In genomic region chr11:121260211-121260906, GRCm38 (mm10) we compare ENCODE assay signal across 7 mouse cellular contexts. TPM values are rescaled to one million over a fixed set of nuclear protein-coding genes. Genes with fewer than 3 reads are reported as not detected.
A peak's percentile ranks its signal among the peaks of the same experiment; 100 is the strongest.
DNase-seq lines count a peak whose midpoint lies in the region; ATAC-seq lines count a peak whose summit lies in the region.

No protein-coding gene starts in this region.

- peak overlapping the region; percentile 64 for H3K27ac ChIP-seq in liver, embryonic 11.5 days (ENCODE audit: low read depth, low read length)
- H3K27ac ChIP-seq in midbrain, embryonic 16.5 days (ENCODE audit: low read length): peak overlapping the region; percentile 98

- peaks cover 16% of the 10 kb centered on the region for H3K36me3 ChIP-seq in liver, embryonic 11.5 days (ENCODE audit: control insufficient read depth, insufficient read depth, low read length)
- peaks cover 5% of the 10 kb centered on the region for H3K36me3 ChIP-seq in midbrain, embryonic 16.5 days (ENCODE audit: control insufficient read depth, insufficient read depth, low read length)
- peaks cover 3% of the 10 kb centered on the region; the same call in 1 of the 2 replicates for H3K36me3 ChIP-seq in splenic B cell, adult 2 months (ENCODE audit: control insufficient read depth, insufficient read depth, low read length, poor library complexity, severe bottlenecking)

- H3K4me2 ChIP-seq in liver, embryonic 11.5 days: peak overlapping the region; percentile 89
- peak overlapping the region; percentile 99 for H3K4me2 ChIP-seq in midbrain, embryonic 16.5 days (ENCODE audit: low read length)

- H3K4me1 ChIP-seq in liver, embryonic 11.5 days (replicated peaks; ENCODE audit: control insufficient read depth, insufficient read depth, low read length): peaks cover 12% of the 10 kb centered on the region
- H3K4me1 ChIP-seq in midbrain, embryonic 16.5 days (ENCODE audit: control insufficient read depth, insufficient read depth, low read length): peaks cover 26% of the 10 kb centered on the region

- H3K4me3 ChIP-seq in liver, embryonic 11.5 days (ENCODE audit: low read depth, low read length): peak overlapping the region; percentile 99
- H3K4me3 ChIP-seq in midbrain, embryonic 16.5 days (ENCODE audit: low read depth, low read length): peak overlapping the region; percentile 99

- no peaks in the 10 kb centered on the region for H3K9me3 ChIP-seq in liver, embryonic 11.5 days (ENCODE audit: control insufficient read depth, low read length)
- H3K9me3 ChIP-seq in midbrain, embryonic 16.5 days (replicated peaks; ENCODE audit: control insufficient read depth, low read length, poor library complexity, severe bottlenecking): no peaks in the 10 kb centered on the region

- peak; percentile 11; the same call in 1 of the 2 replicates for ATAC-seq in liver, embryonic 11.5 days (replicated peaks; ENCODE audit: low FRiP score)
- peak; percentile 21 for ATAC-seq in midbrain, embryonic 16.5 days

- no peaks in the 10 kb centered on the region for H3K27me3 ChIP-seq in liver, embryonic 11.5 days (replicated peaks; ENCODE audit: control insufficient read depth, insufficient read depth, low read length)
- no peaks in the 10 kb centered on the region for H3K27me3 ChIP-seq in midbrain, embryonic 16.5 days (ENCODE audit: control insufficient read depth, insufficient read depth, low read depth, low read length)
- no peaks in the 10 kb centered on the region for H3K27me3 ChIP-seq in splenic B cell, adult 2 months (ENCODE audit: control insufficient read depth, insufficient read depth, low read length, poor library complexity, severe bottlenecking)

- peak overlapping the region; percentile 93 for H3K9ac ChIP-seq in liver, embryonic 11.5 days (ENCODE audit: low read depth, low read length)
- H3K9ac ChIP-seq in midbrain, embryonic 16.5 days (ENCODE audit: low read depth, low read length): peak overlapping the region; percentile 99

- WGBS in liver, embryonic 11.5 days: under 1% methylated on average over 53 of the region's 60 CpGs
- under 1% methylated on average over 48 of the region's 60 CpGs for WGBS in midbrain, embryonic 16.5 days

- DNase-seq in T-cell, adult 2 months (ENCODE audit: low spot score): peak; percentile 32
- peak; percentile 59 to 63 for DNase-seq in cerebellum, postnatal 10 days
- DNase-seq in gastrocnemius, adult 18-20 months (ENCODE audit: low spot score): peak; percentile 16
- DNase-seq in induced T-regulatory cell, adult 2 months (ENCODE audit: low read depth): peak; percentile 65
- DNase-seq in liver, embryonic 11.5 days (ENCODE audit: low spot score): peak; percentile 52
- peak; percentile 48 for DNase-seq in splenic B cell, adult 2 months (ENCODE audit: low read depth, low spot score)

RNA-seq across cellular contexts. Expression of gene Foxk2, which starts 0.6 kb away (rescaled TPM):
- 10 to 100 TPM; 26.5 to 30.9 TPM for total RNA-seq in gastrocnemius, adult 18-20 months (2021)
- polyA plus RNA-seq in liver, embryonic 11.5 days (2014; fragmentation: Nextera tagmentation; extraction: Ambion mirVana): 9.3 and 10.7 TPM in 2 replicates
- polyA plus RNA-seq in midbrain, embryonic 16.5 days (2015; fragmentation: Nextera tagmentation; extraction: Ambion mirVana): 11.6 and 14.0 TPM in 2 replicates

RNA-seq across cellular contexts. Expression of gene Narf, which starts 23.3 kb away (rescaled TPM):
- total RNA-seq in gastrocnemius, adult 18-20 months (2021): 100 to 1,000 TPM in 1 of 2 experiments, 10 to 100 TPM in 1; 75.8 to 117 TPM
- 81.5 and 89.4 TPM in 2 replicates for polyA plus RNA-seq in liver, embryonic 11.5 days (2014; fragmentation: Nextera tagmentation; extraction: Ambion mirVana)
- polyA plus RNA-seq in midbrain, embryonic 16.5 days (2015; fragmentation: Nextera tagmentation; extraction: Ambion mirVana): 93.1 and 104 TPM in 2 replicates

RNA-seq across cellular contexts. Expression of gene Cybc1, which starts 31.2 kb away (rescaled TPM):
- 1 to 10 TPM; 2.6 to 2.9 TPM for total RNA-seq in gastrocnemius, adult 18-20 months (2021)
- polyA plus RNA-seq in liver, embryonic 11.5 days (2014; fragmentation: Nextera tagmentation; extraction: Ambion mirVana): 35.1 and 38.2 TPM in 2 replicates
- polyA plus RNA-seq in midbrain, embryonic 16.5 days (2015; fragmentation: Nextera tagmentation; extraction: Ambion mirVana): 39.6 and 40.3 TPM in 2 replicates

RNA-seq across cellular contexts. Expression of gene Ogfod3, which starts 55.8 kb away (rescaled TPM):
- total RNA-seq in gastrocnemius, adult 18-20 months (2021): 10 to 100 TPM; 12.3 TPM
- polyA plus RNA-seq in liver, embryonic 11.5 days (2014; fragmentation: Nextera tagmentation; extraction: Ambion mirVana): 21.7 and 23.4 TPM in 2 replicates
- polyA plus RNA-seq in midbrain, embryonic 16.5 days (2015; fragmentation: Nextera tagmentation; extraction: Ambion mirVana): 24.0 and 27.6 TPM in 2 replicates

RNA-seq across cellular contexts. Expression of gene Hexdc, which starts 56.1 kb away (rescaled TPM):
- total RNA-seq in gastrocnemius, adult 18-20 months (2021): 1 to 10 TPM; 5.7 to 7.1 TPM
- 5.1 and 5.6 TPM in 2 replicates for polyA plus RNA-seq in liver, embryonic 11.5 days (2014; fragmentation: Nextera tagmentation; extraction: Ambion mirVana)
- 34.5 and 40.9 TPM in 2 replicates for polyA plus RNA-seq in midbrain, embryonic 16.5 days (2015; fragmentation: Nextera tagmentation; extraction: Ambion mirVana)

Comparison
In these comparisons a context has a peak if more than half of its experiments do, and no peak if none do; other contexts are left out.
1. Peak in every context shown above with its lines: DNase-seq, ATAC-seq, H3K4me3 ChIP-seq and H3K27ac ChIP-seq.